Mouse (Mus musculus) liver, embryonic 15.5 days (tissue): Measurements from ENCODE around the gene Gngt2. TPM values are rescaled to one million over a fixed set of nuclear protein-coding genes. Genes with fewer than 3 reads are reported as not detected.
A peak's percentile ranks its signal among the peaks of the same experiment; 100 is the strongest.

Source experiments
- ATAC-seq: fragments of 200-750 bp; cut with Nextera tagmentation; 2 replicates; pipeline ENCODE4 v1.8.0; 2017; ENCODE audit warnings: moderate number of reproducible peaks, mild to moderate bottlenecking, moderate library complexity; ENCODE audit not compliant: insufficient read depth
- H3K27ac ChIP-seq: fragments of 300-500 bp; sonication (generic); replicated peaks from 2 replicates; pipeline ENCODE4 v1.5.1; 2015; ENCODE audit warnings: mild to moderate bottlenecking, inconsistent platforms
- H3K27me3 ChIP-seq: fragments of 300-500 bp; sonication (generic); 2 replicates; pipeline ENCODE4 v1.6.1; 2015; ENCODE audit warnings: mild to moderate bottlenecking, inconsistent platforms
- H3K36me3 ChIP-seq: fragments of 300-500 bp; sonication (generic); replicated peaks from 2 replicates; pipeline ENCODE4 v1.6.1; 2015; ENCODE audit warnings: moderate library complexity, mild to moderate bottlenecking, inconsistent platforms
- H3K4me1 ChIP-seq: fragments of 300-500 bp; sonication (generic); replicated peaks from 2 replicates; pipeline ENCODE4 v1.6.1; 2015; ENCODE audit warnings: inconsistent platforms
- H3K4me2 ChIP-seq: fragments of 300-500 bp; sonication (generic); 2 replicates; pipeline ENCODE4 v1.6.1; 2015; ENCODE audit warnings: moderate library complexity, mild to moderate bottlenecking, inconsistent platforms
- H3K4me3 ChIP-seq: fragments of 300-500 bp; sonication (generic); replicated peaks from 2 replicates; pipeline ENCODE4 v1.5.1; 2015; ENCODE audit warnings: mild to moderate bottlenecking, inconsistent platforms
- H3K9ac ChIP-seq: fragments of 300-500 bp; sonication (generic); 2 replicates; pipeline ENCODE4 v1.6.1; 2015; ENCODE audit warnings: moderate library complexity, mild to moderate bottlenecking, inconsistent platforms
- H3K9me3 ChIP-seq: fragments of 300-500 bp; sonication (generic); replicated peaks from 2 replicates; pipeline ENCODE4 v1.6.1; 2016; ENCODE audit warnings: inconsistent platforms
- WGBS: fragments of 180-500 bp; shearing (Covaris S2); methylation state at CpG from one replicate; pipeline ENCODE4 v1.1.7; 2015; ENCODE audit warnings: mixed read lengths; ENCODE audit not compliant: insufficient replicate concordance; 5-methylcytosine and 5-hydroxymethylcytosine counted together
- polyA plus RNA-seq: library from polyadenylated mRNA; unstranded; fragments of >200 nt; fragmentation: Nextera tagmentation; extraction: Ambion mirVana; gene quantifications from 2 replicates; pipeline ENCODE4 v1.2.1, GENCODE M21; 2015

Gngt2 gene
- polyA plus RNA-seq, 1 experiment from 2014 or later: 20.1 TPM

- Histone ChIP-seq H3K36me3 (no peaks in the 10 kb centered on the region), H3K4me2 (no peak overlapping the region), H3K27me3 (no peaks in the 10 kb centered on the region), H3K4me1 (peaks cover 69% of the 10 kb centered on the region), H3K9me3 (no peaks in the 10 kb centered on the region), H3K4me3 (no peak overlapping the region), H3K9ac (0 out of 2 replicates have a peak overlapping the region, but pooled peaks have one; percentile 57), H3K27ac (peak overlapping the region; percentile 100)
- 63% methylated on average over 7 of the region's 7 CpGs for WGBS
- ATAC-seq: no peak
These were observed 26.2 kb upstream of the Gngt2 start for GRCm38 (mm10) chr11:95810828-95811227.

GRCm38 (mm10) chr11:95811741-95812140 is 25.3 kb upstream of the Gngt2 start:
- no peak overlapping the region for H3K4me3 ChIP-seq
- no peaks in the 10 kb centered on the region for H3K36me3 ChIP-seq
- ATAC-seq: no peak
- H3K9me3 ChIP-seq: no peaks in the 10 kb centered on the region
- H3K27ac ChIP-seq: peak overlapping the region; percentile 48; the same call in 1 of the 2 replicates
- H3K27me3 ChIP-seq: no peaks in the 10 kb centered on the region
- 88% methylated on average over 6 of the region's 6 CpGs for WGBS
- no peak overlapping the region for H3K9ac ChIP-seq
- peaks cover 60% of the 10 kb centered on the region for H3K4me1 ChIP-seq
- no peak overlapping the region for H3K4me2 ChIP-seq

GRCm38 (mm10) chr11:95812224-95812623 is 24.8 kb upstream of the Gngt2 start:
- H3K36me3 ChIP-seq: no peaks in the 10 kb centered on the region
- H3K4me1 ChIP-seq: peaks cover 55% of the 10 kb centered on the region
- H3K27me3 ChIP-seq: no peaks in the 10 kb centered on the region
- H3K9ac ChIP-seq: no peak overlapping the region
- 73% methylated on average over 4 of the region's 4 CpGs for whole genome bisulfite sequencing
- ATAC-seq: no peak
- H3K4me3 ChIP-seq: no peak overlapping the region
- H3K4me2 ChIP-seq: no peak overlapping the region
- no peak overlapping the region for H3K27ac ChIP-seq
- H3K9me3 ChIP-seq: no peaks in the 10 kb centered on the region

- no peak overlapping the region for H3K9ac ChIP-seq
- H3K27me3 ChIP-seq: no peaks in the 10 kb centered on the region
- no peak for ATAC-seq
- H3K4me3 ChIP-seq: no peak overlapping the region
- H3K4me1 ChIP-seq: peaks cover 37% of the 10 kb centered on the region
- H3K9me3 ChIP-seq: no peaks in the 10 kb centered on the region
- no peak overlapping the region for H3K4me2 ChIP-seq
- no peaks in the 10 kb centered on the region for H3K36me3 ChIP-seq
- 81% methylated on average over 2 of the region's 2 CpGs for WGBS
- H3K27ac ChIP-seq: no peak overlapping the region
These were observed 22.9 kb upstream of the Gngt2 start for GRCm38 (mm10) chr11:95814101-95814500.

GRCm38 (mm10) chr11:95814857-95815256 is 22.2 kb upstream of the Gngt2 start:
- H3K9me3 ChIP-seq: no peaks in the 10 kb centered on the region
- no peak for ATAC-seq
- 72% methylated on average over 5 of the region's 5 CpGs for WGBS
- no peak overlapping the region for H3K27ac ChIP-seq
- H3K9ac ChIP-seq: no peak overlapping the region
- peaks cover 30% of the 10 kb centered on the region for H3K4me1 ChIP-seq
- no peaks in the 10 kb centered on the region for H3K36me3 ChIP-seq
- H3K4me3 ChIP-seq: no peak overlapping the region
- no peak overlapping the region for H3K4me2 ChIP-seq
- no peaks in the 10 kb centered on the region for H3K27me3 ChIP-seq

GRCm38 (mm10) chr11:95815412-95815811 is 21.6 kb upstream of the Gngt2 start:
- no peaks in the 10 kb centered on the region for H3K27me3 ChIP-seq
- H3K9ac ChIP-seq: no peak overlapping the region
- H3K4me1 ChIP-seq: peaks cover 24% of the 10 kb centered on the region
- no peak overlapping the region for H3K27ac ChIP-seq
- H3K4me2 ChIP-seq: no peak overlapping the region
- H3K9me3 ChIP-seq: no peaks in the 10 kb centered on the region
- WGBS: 69% methylated on average over 9 of the region's 9 CpGs
- no peak overlapping the region for H3K4me3 ChIP-seq
- no peaks in the 10 kb centered on the region for H3K36me3 ChIP-seq
- no peak for ATAC-seq

- 87% methylated on average over 8 of the region's 8 CpGs for WGBS
- H3K27ac ChIP-seq: no peak overlapping the region
- no peaks in the 10 kb centered on the region for H3K9me3 ChIP-seq
- no peak overlapping the region for H3K4me2 ChIP-seq
- no peak overlapping the region for H3K4me3 ChIP-seq
- H3K27me3 ChIP-seq: no peaks in the 10 kb centered on the region
- no peak for ATAC-seq
- no peaks in the 10 kb centered on the region for H3K36me3 ChIP-seq
- H3K4me1 ChIP-seq: peaks cover 19% of the 10 kb centered on the region
- H3K9ac ChIP-seq: no peak overlapping the region
These were observed 17.9 kb upstream of the Gngt2 start for GRCm38 (mm10) chr11:95819138-95819537.

GRCm38 (mm10) chr11:95821511-95821910 is 15.5 kb upstream of the Gngt2 start:
- H3K27me3 ChIP-seq: peaks cover 15% of the 10 kb centered on the region
- no peak for ATAC-seq
- H3K9me3 ChIP-seq: no peaks in the 10 kb centered on the region
- 82% methylated on average over 3 of the region's 3 CpGs for WGBS
- H3K36me3 ChIP-seq: no peaks in the 10 kb centered on the region
- no peak overlapping the region for H3K4me3 ChIP-seq
- peaks cover 39% of the 10 kb centered on the region for H3K4me1 ChIP-seq
- no peak overlapping the region for H3K9ac ChIP-seq
- 0 out of 2 replicates have a peak overlapping the region, but pooled peaks have one; percentile 48 for H3K27ac ChIP-seq
- no peak overlapping the region for H3K4me2 ChIP-seq

GRCm38 (mm10) chr11:95822437-95822836 is 14.6 kb upstream of the Gngt2 start:
- 83% methylated on average over 4 of the region's 4 CpGs for WGBS
- H3K4me1 ChIP-seq: peaks cover 48% of the 10 kb centered on the region
- H3K27me3 ChIP-seq: peaks cover 16% of the 10 kb centered on the region
- H3K9ac ChIP-seq: no peak overlapping the region
- H3K4me2 ChIP-seq: no peak overlapping the region
- H3K27ac ChIP-seq: no peak overlapping the region
- H3K4me3 ChIP-seq: no peak overlapping the region
- H3K9me3 ChIP-seq: no peaks in the 10 kb centered on the region
- no peaks in the 10 kb centered on the region for H3K36me3 ChIP-seq
- ATAC-seq: no peak

- H3K4me3 ChIP-seq: peak within 1 kb of the TSS; percentile 76
- peak within 1 kb of the TSS; percentile 98 for H3K4me2 ChIP-seq
- peak within 1 kb of the TSS; percentile 91 for H3K9ac ChIP-seq
- H3K9me3 ChIP-seq: no peaks in the 10 kb centered on the region
- peak; percentile 92 for ATAC-seq
- H3K36me3 ChIP-seq: no peaks in the 10 kb centered on the region
- H3K27me3 ChIP-seq: peaks cover 33% of the 10 kb centered on the region
- H3K27ac ChIP-seq: peak within 1 kb of the TSS; percentile 84
- WGBS: under 1% methylated on average over 78 of the region's 78 CpGs
- H3K4me1 ChIP-seq: peaks cover 66% of the 10 kb centered on the region
These were observed 12.7 kb upstream of the Gngt2 start, which contains the start of gene Phospho1 for GRCm38 (mm10) chr11:95824071-95824876. Phospho1 (plus strand) TSS chr11:95824499.

- Histone ChIP-seq H3K27me3 (peaks cover 39% of the 10 kb centered on the region), H3K4me2 (peak overlapping the region; percentile 98), H3K36me3 (no peaks in the 10 kb centered on the region), H3K9me3 (no peaks in the 10 kb centered on the region), H3K4me3 (peak overlapping the region; percentile 76), H3K4me1 (peaks cover 70% of the 10 kb centered on the region), H3K27ac (peak overlapping the region; percentile 84), H3K9ac (peak overlapping the region; percentile 91)
- 5% methylated on average over 11 of the region's 11 CpGs for WGBS
- ATAC-seq: peak; percentile 4; the same call in 1 of the 2 replicates
These were observed 12.2 kb upstream of the Gngt2 start for GRCm38 (mm10) chr11:95824877-95825243.
